Mouse (Mus musculus): ENCODE data around the gene Gm19935. TPM values are rescaled to one million over a fixed set of nuclear protein-coding genes. Genes with fewer than 3 reads are reported as not detected.

The Gm19935 gene
- polyA plus RNA-seq, 1 experiment from 2014 or later: 1.8 TPM

GRCm38 (mm10) chr8:90820321-90820696 is 3.1 kb upstream of the Gm19935 start:
- H3K9ac ChIP-seq (ENCODE audit: low read depth, low read length): no peak overlapping the region
- no peaks in the 10 kb centered on the region for H3K9me3 ChIP-seq (replicated peaks; ENCODE audit: control insufficient read depth, low read length, poor library complexity, severe bottlenecking)
- no peak for ATAC-seq
- no peak overlapping the region for H3K4me2 ChIP-seq (ENCODE audit: low read length)
- H3K4me3 ChIP-seq (ENCODE audit: low read depth, low read length): no peak overlapping the region
- WGBS: 86% methylated on average over 4 of the region's 4 CpGs
- no peaks in the 10 kb centered on the region for H3K36me3 ChIP-seq (ENCODE audit: control insufficient read depth, insufficient read depth, low read length)
- peaks cover 9% of the 10 kb centered on the region; the same call in 1 of the 2 replicates for H3K4me1 ChIP-seq (ENCODE audit: control insufficient read depth, insufficient read depth, low read length)
- H3K27ac ChIP-seq (ENCODE audit: low read length): no peak overlapping the region
- no peaks in the 10 kb centered on the region for H3K27me3 ChIP-seq (ENCODE audit: control insufficient read depth, insufficient read depth, low read depth, low read length)

- no peak overlapping the region for H3K4me2 ChIP-seq (ENCODE audit: low read length)
- no peak overlapping the region for H3K4me3 ChIP-seq (ENCODE audit: low read depth, low read length)
- no peak for ATAC-seq
- WGBS: 82% methylated on average over 9 of the region's 9 CpGs
- H3K4me1 ChIP-seq (ENCODE audit: control insufficient read depth, insufficient read depth, low read length): peaks cover 9% of the 10 kb centered on the region; the same call in 1 of the 2 replicates
- no peaks in the 10 kb centered on the region for H3K36me3 ChIP-seq (ENCODE audit: control insufficient read depth, insufficient read depth, low read length)
- no peak overlapping the region for H3K9ac ChIP-seq (ENCODE audit: low read depth, low read length)
- no peaks in the 10 kb centered on the region for H3K9me3 ChIP-seq (replicated peaks; ENCODE audit: control insufficient read depth, low read length, poor library complexity, severe bottlenecking)
- no peaks in the 10 kb centered on the region for H3K27me3 ChIP-seq (ENCODE audit: control insufficient read depth, insufficient read depth, low read depth, low read length)
- H3K27ac ChIP-seq (ENCODE audit: low read length): no peak overlapping the region
Measured at GRCm38 (mm10) chr8:90819561-90820320, 2.5 kb upstream of the Gm19935 start.

DNA sequence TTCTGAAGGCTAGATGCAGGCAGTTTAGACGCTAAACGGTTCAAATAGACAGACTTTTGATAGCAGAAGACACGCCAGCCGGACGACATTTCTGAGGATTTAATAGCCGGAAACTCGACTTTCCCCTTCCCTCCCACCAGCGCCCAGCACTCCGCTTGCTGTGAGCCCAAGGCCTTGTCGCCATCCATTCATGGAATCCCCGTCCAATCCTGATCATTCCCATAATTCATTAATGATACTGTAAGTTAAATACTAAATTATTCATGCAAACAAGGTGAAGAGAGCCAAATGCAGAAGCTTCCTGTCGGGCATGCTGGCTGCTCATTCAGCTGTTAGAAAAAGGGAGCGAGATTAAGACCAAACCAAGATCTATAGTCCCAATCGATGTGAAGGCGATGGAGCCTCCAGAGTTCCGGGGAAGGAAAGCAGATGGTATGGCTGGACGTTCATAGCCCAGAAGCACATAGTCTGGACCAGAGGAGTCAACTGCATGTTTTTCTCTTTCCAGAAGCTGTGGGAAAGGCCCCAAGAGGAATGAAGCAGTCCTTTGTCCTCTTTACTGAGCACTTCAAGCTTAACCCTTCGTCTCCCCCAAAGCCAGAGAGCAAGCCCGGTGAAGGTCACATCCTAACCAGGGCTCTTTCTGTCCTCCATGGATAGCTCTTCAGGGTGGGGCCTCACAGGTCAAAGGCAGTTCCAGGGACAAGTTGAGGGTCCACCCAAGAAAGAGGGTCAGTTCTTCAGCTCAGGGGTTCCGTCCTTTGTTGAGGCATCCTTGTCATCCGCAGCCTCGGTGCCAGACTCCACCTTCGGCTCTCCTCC is 921 bp downstream of the Gm19935 start:
- peaks cover 9% of the 10 kb centered on the region; the same call in 1 of the 2 replicates for H3K4me1 ChIP-seq (ENCODE audit: control insufficient read depth, insufficient read depth, low read length)
- no peaks in the 10 kb centered on the region for H3K36me3 ChIP-seq (ENCODE audit: control insufficient read depth, insufficient read depth, low read length)
- no peak overlapping the region for H3K4me3 ChIP-seq (ENCODE audit: low read depth, low read length)
- no peaks in the 10 kb centered on the region for H3K27me3 ChIP-seq (ENCODE audit: control insufficient read depth, insufficient read depth, low read depth, low read length)
- H3K9me3 ChIP-seq (replicated peaks; ENCODE audit: control insufficient read depth, low read length, poor library complexity, severe bottlenecking): no peaks in the 10 kb centered on the region
- no peak overlapping the region for H3K9ac ChIP-seq (ENCODE audit: low read depth, low read length)
- 56% methylated on average over 23 of the region's 23 CpGs for WGBS
- no peak overlapping the region for H3K27ac ChIP-seq (ENCODE audit: low read length)
- H3K4me2 ChIP-seq (ENCODE audit: low read length): no peak overlapping the region
- no peak for ATAC-seq

DNA sequence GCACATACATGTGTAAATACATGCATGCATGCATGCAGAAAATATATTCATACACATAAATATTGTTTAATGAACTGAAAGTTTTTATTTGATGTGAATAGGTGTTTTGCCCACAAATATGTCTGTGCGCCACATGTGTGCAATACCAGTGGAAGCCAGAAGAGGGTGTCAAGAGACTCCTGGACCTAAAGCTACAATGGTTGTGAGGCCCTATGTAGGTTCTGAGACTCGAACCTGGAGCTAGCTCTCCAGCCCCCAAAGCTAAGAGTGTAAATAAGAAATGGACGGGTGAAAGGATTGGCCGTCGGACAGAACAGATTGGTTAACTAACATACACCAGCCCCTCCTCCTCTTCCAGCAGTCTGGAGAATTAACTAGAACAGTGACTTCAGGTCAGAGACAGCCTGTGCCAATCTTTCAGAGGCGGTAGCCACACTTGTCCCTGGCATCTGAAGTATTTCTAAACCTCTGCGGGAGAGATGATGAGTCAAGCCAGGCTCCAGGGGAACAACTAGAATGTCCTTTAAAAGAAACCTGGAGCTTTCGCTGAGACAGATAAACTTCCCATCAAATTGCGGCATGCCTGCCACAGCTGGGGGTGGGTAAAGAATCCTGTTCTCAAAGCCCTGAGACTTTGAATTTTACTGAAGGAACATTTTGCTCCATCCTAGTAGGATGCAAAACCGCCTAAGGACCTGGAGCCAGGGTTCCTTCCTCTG is 3.4 kb downstream of the Gm19935 start:
- Histone ChIP-seq H3K4me1 (ENCODE audit: control insufficient read depth, insufficient read depth, low read length) (peaks cover 9% of the 10 kb centered on the region; the same call in 1 of the 2 replicates), H3K27me3 (ENCODE audit: control insufficient read depth, insufficient read depth, low read depth, low read length) (no peaks in the 10 kb centered on the region), H3K9me3 (replicated peaks; ENCODE audit: control insufficient read depth, low read length, poor library complexity, severe bottlenecking) (no peaks in the 10 kb centered on the region), H3K36me3 (ENCODE audit: control insufficient read depth, insufficient read depth, low read length) (no peaks in the 10 kb centered on the region), H3K27ac (ENCODE audit: low read length) (no peak overlapping the region), H3K4me2 (ENCODE audit: low read length) (no peak overlapping the region), H3K9ac (ENCODE audit: low read depth, low read length) (no peak overlapping the region), H3K4me3 (ENCODE audit: low read depth, low read length) (no peak overlapping the region)
- ATAC-seq: no peak
- 91% methylated on average over 10 of the region's 10 CpGs for WGBS

DNA sequence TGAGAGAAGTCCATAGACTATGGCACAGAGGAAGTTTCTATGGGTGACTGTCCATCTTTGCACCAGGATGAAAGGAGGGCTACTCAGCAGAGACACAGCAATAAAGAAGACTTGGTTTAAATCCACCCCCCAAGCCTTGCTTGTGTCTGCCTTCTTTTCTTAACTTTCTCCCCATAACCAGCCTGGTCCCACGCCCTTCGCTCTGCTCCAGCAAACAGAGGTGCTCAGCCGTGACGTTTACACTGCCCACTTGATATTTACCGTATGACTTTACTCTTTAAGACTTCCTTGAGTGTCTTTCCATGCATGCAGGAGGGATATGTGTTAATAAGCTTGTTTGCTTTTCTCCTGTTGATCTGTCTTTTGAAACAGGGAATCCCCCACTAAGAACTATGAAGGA is 17.7 kb downstream of the Gm19935 start:
- Histone ChIP-seq H3K4me2 (ENCODE audit: low read length) (no peak overlapping the region), H3K36me3 (ENCODE audit: control insufficient read depth, insufficient read depth, low read length) (no peaks in the 10 kb centered on the region), H3K4me3 (ENCODE audit: low read depth, low read length) (no peak overlapping the region), H3K9me3 (replicated peaks; ENCODE audit: control insufficient read depth, low read length, poor library complexity, severe bottlenecking) (peaks cover 3% of the 10 kb centered on the region; the same call in 1 of the 2 replicates), H3K9ac (ENCODE audit: low read depth, low read length) (no peak overlapping the region), H3K4me1 (ENCODE audit: control insufficient read depth, insufficient read depth, low read length) (peaks cover 5% of the 10 kb centered on the region), H3K27me3 (ENCODE audit: control insufficient read depth, insufficient read depth, low read depth, low read length) (no peaks in the 10 kb centered on the region), H3K27ac (ENCODE audit: low read length) (no peak overlapping the region)
- 71% methylated on average over 5 of the region's 5 CpGs for WGBS
- ATAC-seq: no peak

GRCm38 (mm10) chr8:90794990-90795861 is 22.0 kb downstream of the Gm19935 start:
- H3K27ac ChIP-seq (ENCODE audit: low read length): no peak overlapping the region
- H3K27me3 ChIP-seq (ENCODE audit: control insufficient read depth, insufficient read depth, low read depth, low read length): no peaks in the 10 kb centered on the region
- H3K9ac ChIP-seq (ENCODE audit: low read depth, low read length): no peak overlapping the region
- ATAC-seq: no peak
- WGBS: 11% methylated on average over 12 of the region's 12 CpGs
- no peaks in the 10 kb centered on the region for H3K36me3 ChIP-seq (ENCODE audit: control insufficient read depth, insufficient read depth, low read length)
- no peak overlapping the region for H3K4me3 ChIP-seq (ENCODE audit: low read depth, low read length)
- H3K9me3 ChIP-seq (replicated peaks; ENCODE audit: control insufficient read depth, low read length, poor library complexity, severe bottlenecking): no peaks in the 10 kb centered on the region
- peaks cover 5% of the 10 kb centered on the region for H3K4me1 ChIP-seq (ENCODE audit: control insufficient read depth, insufficient read depth, low read length)
- peak overlapping the region; percentile 30; the same call in 1 of the 2 replicates for H3K4me2 ChIP-seq (ENCODE audit: low read length)

GRCm38 (mm10) chr8:90793710-90794109 is 23.5 kb downstream of the Gm19935 start:
- no peaks in the 10 kb centered on the region for H3K36me3 ChIP-seq (ENCODE audit: control insufficient read depth, insufficient read depth, low read length)
- no peak overlapping the region for H3K4me3 ChIP-seq (ENCODE audit: low read depth, low read length)
- no peak overlapping the region for H3K9ac ChIP-seq (ENCODE audit: low read depth, low read length)
- under 1% methylated on average over 3 of the region's 3 CpGs for WGBS
- ATAC-seq: peak; percentile 64; the same call in 1 of the 2 replicates
- H3K4me1 ChIP-seq (ENCODE audit: control insufficient read depth, insufficient read depth, low read length): peaks cover 5% of the 10 kb centered on the region
- H3K27ac ChIP-seq (ENCODE audit: low read length): no peak overlapping the region
- H3K9me3 ChIP-seq (replicated peaks; ENCODE audit: control insufficient read depth, low read length, poor library complexity, severe bottlenecking): no peaks in the 10 kb centered on the region
- no peaks in the 10 kb centered on the region for H3K27me3 ChIP-seq (ENCODE audit: control insufficient read depth, insufficient read depth, low read depth, low read length)
- no peak overlapping the region for H3K4me2 ChIP-seq (ENCODE audit: low read length)

DNA sequence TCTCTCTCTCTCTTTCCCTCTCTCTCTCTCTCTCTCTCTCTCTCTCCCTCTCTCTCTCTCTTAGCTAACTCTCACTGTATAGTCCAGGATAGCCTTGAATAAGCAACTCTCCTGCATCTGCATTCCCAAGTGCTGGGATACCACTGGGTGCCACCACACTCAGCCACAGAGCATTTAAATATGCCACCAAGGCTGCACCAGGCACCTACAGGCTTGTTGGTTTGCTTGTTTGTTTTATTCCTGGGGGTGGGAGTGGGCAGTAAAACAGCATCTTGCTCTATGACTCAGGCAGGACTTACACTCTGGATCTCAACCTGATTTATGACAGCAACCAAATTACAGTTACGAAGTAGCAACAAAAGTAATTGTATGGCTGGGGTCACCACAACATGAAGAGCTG is 25.6 kb downstream of the Gm19935 start:
- Histone ChIP-seq H3K9me3 (replicated peaks; ENCODE audit: control insufficient read depth, low read length, poor library complexity, severe bottlenecking) (no peaks in the 10 kb centered on the region), H3K4me2 (ENCODE audit: low read length) (no peak overlapping the region), H3K27me3 (ENCODE audit: control insufficient read depth, insufficient read depth, low read depth, low read length) (no peaks in the 10 kb centered on the region), H3K36me3 (ENCODE audit: control insufficient read depth, insufficient read depth, low read length) (no peaks in the 10 kb centered on the region), H3K4me3 (ENCODE audit: low read depth, low read length) (no peak overlapping the region), H3K27ac (ENCODE audit: low read length) (no peak overlapping the region), H3K9ac (ENCODE audit: low read depth, low read length) (no peak overlapping the region), H3K4me1 (ENCODE audit: control insufficient read depth, insufficient read depth, low read length) (peaks cover 5% of the 10 kb centered on the region)
- ATAC-seq: no peak
- WGBS: 96% methylated on average over 1 of the region's 1 CpGs
